Mouse (Mus musculus): ENCODE data around the gene Zfp260. TPM values are rescaled to one million over a fixed set of nuclear protein-coding genes. Genes with fewer than 3 reads are reported as not detected.

Gene Zfp260
- polyA plus RNA-seq, 1 experiment = not detected

GRCm38 (mm10) chr7:30155507-30155906, 60.9 kb downstream of the Zfp260 start:
- Histone ChIP-seq H3K36me3 (ENCODE audit: control insufficient read depth) (peaks cover 75% of the 10 kb centered on the region), H3K4me3 (replicated peaks) (no peak overlapping the region), H3K27me3 (ENCODE audit: control insufficient read depth) (no peaks in the 10 kb centered on the region; the same call in 1 of the 2 replicates), H3K9me3 (ENCODE audit: control insufficient read depth, low read length) (peaks cover 80% of the 10 kb centered on the region), H3K4me1 (ENCODE audit: control insufficient read depth) (no peaks in the 10 kb centered on the region)
- TF ChIP-seq TAL1 (IDR thresholded peaks at IDR 0.05; ENCODE audit: low read length) (no peak), GATA1 (IDR thresholded peaks at IDR 0.05; ENCODE audit: low read length) (no peak)

Other genes with a start within 250 kb of the Zfp260 start
- gene Zfp940, start 241.1 kb upstream of the Zfp260 start, polyA plus RNA-seq (2012) = not detected in 2 replicates
- not detected in 2 replicates for gene Zfp420, start 234.8 kb upstream of the Zfp260 start, polyA plus RNA-seq (2012)
- 0.01 and 0.02 TPM in 2 replicates for gene Zfp27, start 188.2 kb upstream of the Zfp260 start, polyA plus RNA-seq (2012)
- not detected in 2 replicates for gene Zfp383, start 186.6 kb upstream of the Zfp260 start, polyA plus RNA-seq (2012)
- gene Zfp74, start 140.7 kb upstream of the Zfp260 start, polyA plus RNA-seq (2012) = 0.09 and 0.37 TPM in 2 replicates
- 0.04 TPM in 2 replicates for gene Zfp568, start 110.8 kb upstream of the Zfp260 start, polyA plus RNA-seq (2012)
- gene Zfp14, start 43.4 kb upstream of the Zfp260 start, polyA plus RNA-seq (2012) = 0.02 TPM in 1 of 2 replicates, not detected in the other
- gene Zfp82, start 21.9 kb upstream of the Zfp260 start, polyA plus RNA-seq (2012) = 0.02 TPM in 1 of 2 replicates, not detected in the other
- not detected in 2 replicates for gene Gm26920, start 4.4 kb upstream of the Zfp260 start, polyA plus RNA-seq (2012)
- gene Zfp566, start 4.2 kb upstream of the Zfp260 start, polyA plus RNA-seq (2012) = not detected in 2 replicates
- 0.11 TPM in 1 of 2 replicates, not detected in the other for gene Zfp382, start 27.2 kb downstream of the Zfp260 start, polyA plus RNA-seq (2012)
- 0.14 and 0.46 TPM in 2 replicates for gene Zfp146, start 75.0 kb downstream of the Zfp260 start, polyA plus RNA-seq (2012)
- 0.12 TPM in 1 of 2 replicates, not detected in the other for gene Cox7a1, start 89.4 kb downstream of the Zfp260 start, polyA plus RNA-seq (2012)
- gene Capns1, start 104.0 kb downstream of the Zfp260 start, polyA plus RNA-seq (2012) = 17.1 and 21.2 TPM in 2 replicates
- 9.4 and 10.9 TPM in 2 replicates for gene Polr2i, start 137.2 kb downstream of the Zfp260 start, polyA plus RNA-seq (2012)
- gene Tbcb, start 137.5 kb downstream of the Zfp260 start, polyA plus RNA-seq (2012) = 2.6 and 4.1 TPM in 2 replicates
- gene Ovol3, start 140.9 kb downstream of the Zfp260 start, polyA plus RNA-seq (2012) = not detected in 2 replicates
- 0.04 TPM in 1 of 2 replicates, not detected in the other for gene Thap8, start 185.3 kb downstream of the Zfp260 start, polyA plus RNA-seq (2012)
- 14.8 and 30.0 TPM in 2 replicates for gene Wdr62, start 185.6 kb downstream of the Zfp260 start, polyA plus RNA-seq (2012)
- not detected in 2 replicates for gene Clip3, start 197.0 kb downstream of the Zfp260 start, polyA plus RNA-seq (2012)
- gene Alkbh6, start 213.9 kb downstream of the Zfp260 start, polyA plus RNA-seq (2012) = 2.1 and 2.8 TPM in 2 replicates
- gene Syne4, start 220.0 kb downstream of the Zfp260 start, polyA plus RNA-seq (2012) = 0.04 and 0.13 TPM in 2 replicates
- gene E130208F15Rik, start 227.0 kb downstream of the Zfp260 start, polyA plus RNA-seq (2012) = not detected in 2 replicates
- gene Sdhaf1, start 229.1 kb downstream of the Zfp260 start, polyA plus RNA-seq (2012) = 0.45 and 0.47 TPM in 2 replicates